Mouse (Mus musculus): ENCODE measurements around the gene Adad2. TPM values are rescaled to one million over a fixed set of nuclear protein-coding genes. Genes with fewer than 3 reads are reported as not detected.
A peak's percentile ranks its signal among the peaks of the same experiment; 100 is the strongest.

The Adad2 gene
- total and polyA plus RNA-seq, 3 experiments = not detected

DNA sequence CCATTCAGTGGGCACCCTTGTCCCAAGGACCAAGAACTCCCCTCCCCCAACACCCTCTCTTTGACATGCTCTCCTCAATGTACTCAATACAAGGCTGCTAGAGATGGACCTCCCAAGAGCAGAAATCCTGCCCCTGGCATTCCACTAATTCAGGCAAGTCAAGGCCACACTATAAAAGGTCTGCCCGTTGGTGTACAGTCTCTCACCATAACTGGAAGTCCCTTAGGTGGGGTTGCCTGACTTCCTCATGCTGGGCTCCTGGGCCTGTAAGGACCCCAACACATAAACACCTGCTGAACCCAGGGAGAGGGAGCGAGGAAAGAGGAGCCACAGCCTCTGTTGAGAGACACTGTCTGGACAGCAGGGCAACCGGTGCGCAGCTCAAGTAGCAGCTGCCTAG is 8.8 kb upstream of the Adad2 start:
- Histone ChIP-seq H3K27ac (ENCODE audit: control insufficient read depth, low read depth, low read length) (no peak overlapping the region; the same call in 1 of the 2 replicates), H3K36me3 (ENCODE audit: control insufficient read depth in 1 of 2, insufficient read depth in 2 of 2, low read length in 2 of 2) (peaks cover 0 to 6% of the 10 kb centered on the region in 2 experiments; a peak in 1 of 4 replicates), H3K27me3 (ENCODE audit: control insufficient read depth in 1 of 2, insufficient read depth in 2 of 2, low read length in 2 of 2) (no peaks in the 10 kb centered on the region), H3K9ac (ENCODE audit: control insufficient read depth, low read depth, low read length, poor library complexity, severe bottlenecking) (peak overlapping the region; percentile 78), H3K79me2 (ENCODE audit: control insufficient read depth, insufficient read depth, low read length, poor library complexity) (peaks cover 16% of the 10 kb centered on the region), H3K4me1 (ENCODE audit: control insufficient read depth in 1 of 2, insufficient read depth in 2 of 2, low read length in 2 of 2) (peaks cover 2 to 18% of the 10 kb centered on the region in 2 experiments; a peak in 3 of 4 replicates), H3K4me3 (ENCODE audit: control insufficient read depth in 1 of 2, insufficient read depth in 1 of 2, low read depth in 2 of 2, low read length in 2 of 2) (peak overlapping the region; percentile 83 to 84), H3K9me3 (replicated peaks; ENCODE audit: insufficient read depth, low read length) (no peaks in the 10 kb centered on the region)
- TF ChIP-seq USF1 (IDR thresholded peaks at IDR 0.05; ENCODE audit: low read depth, low read length) (no peak), CTCF (IDR thresholded peaks at IDR 0.05 in 2 of 3, conservative IDR thresholded peaks at IDR 0.05 in 1 of 3; ENCODE audit: control insufficient read depth in 1 of 3, insufficient read depth in 1 of 3, low read depth in 2 of 3, low read length in 3 of 3, poor library complexity in 1 of 3, severe bottlenecking in 1 of 3) (no peak), USF2 (IDR thresholded peaks at IDR 0.05; ENCODE audit: borderline replicate concordance in 1 of 2, insufficient read depth in 1 of 2, low read depth in 1 of 2, low read length in 2 of 2) (no peak), ZNF384 (IDR thresholded peaks at IDR 0.05; ENCODE audit: low read depth, low read length) (no peak), GABPA (IDR thresholded peaks at IDR 0.05; ENCODE audit: low read depth, low read length) (no peak), MAX (IDR thresholded peaks at IDR 0.05; ENCODE audit: low read length) (no peak), KAT2A (conservative IDR thresholded peaks at IDR 0.05; ENCODE audit: low read depth, low read length) (no peak)
- DNase-seq (ENCODE audit: low read depth, low spot score) = peak; percentile 21

DNA sequence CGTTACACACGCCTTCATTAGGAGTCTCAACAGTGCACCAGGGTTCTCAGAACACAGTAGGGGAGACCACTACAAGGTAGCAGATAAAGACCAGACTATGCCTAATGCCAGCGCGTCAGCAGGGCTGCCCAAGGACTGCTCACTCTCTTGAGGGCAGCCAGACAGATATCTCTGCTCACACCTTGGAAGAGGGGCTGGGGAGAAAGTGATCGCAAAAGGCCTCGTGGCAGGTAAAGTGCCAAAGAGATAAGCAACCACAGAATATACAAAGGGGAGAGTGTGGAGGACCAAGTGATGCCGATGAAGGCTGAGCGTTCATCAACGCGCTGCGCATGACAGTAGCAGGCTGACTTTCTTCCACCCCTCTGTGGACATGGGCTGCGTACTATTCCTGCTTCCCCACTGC is 8.1 kb upstream of the Adad2 start:
- H3K4me3 ChIP-seq (ENCODE audit: control insufficient read depth in 1 of 2, insufficient read depth in 1 of 2, low read depth in 2 of 2, low read length in 2 of 2) = peak overlapping the region; percentile 83 to 84
- H3K9ac ChIP-seq (ENCODE audit: control insufficient read depth, low read depth, low read length, poor library complexity, severe bottlenecking) = peak overlapping the region; percentile 78
- peaks cover 16% of the 10 kb centered on the region for H3K79me2 ChIP-seq (ENCODE audit: control insufficient read depth, insufficient read depth, low read length, poor library complexity)
- peak overlapping the region; percentile 76 for H3K27ac ChIP-seq (ENCODE audit: control insufficient read depth, low read depth, low read length)
- H3K4me1 ChIP-seq (ENCODE audit: control insufficient read depth in 1 of 2, insufficient read depth in 2 of 2, low read length in 2 of 2) = peaks cover 2 to 18% of the 10 kb centered on the region in 2 experiments; a peak in 3 of 4 replicates
- H3K27me3 ChIP-seq (ENCODE audit: control insufficient read depth in 1 of 2, insufficient read depth in 2 of 2, low read length in 2 of 2) = no peaks in the 10 kb centered on the region
- H3K9me3 ChIP-seq (replicated peaks; ENCODE audit: insufficient read depth, low read length) = no peaks in the 10 kb centered on the region
- peak; percentile 65 for DNase-seq (ENCODE audit: low read depth, low spot score)
- peaks cover 0 to 6% of the 10 kb centered on the region in 2 experiments; a peak in 1 of 4 replicates for H3K36me3 ChIP-seq (ENCODE audit: control insufficient read depth in 1 of 2, insufficient read depth in 2 of 2, low read length in 2 of 2)
- TF ChIP-seq ETS1 (IDR thresholded peaks at IDR 0.05; ENCODE audit: low read depth, low read length) (no peak), TCF12 (IDR thresholded peaks at IDR 0.05; ENCODE audit: low read depth, low read length) (peak; percentile 41; the same call in 1 of the 2 replicates), RCOR1 (IDR thresholded peaks at IDR 0.05; ENCODE audit: low read depth, low read length) (no peak), GATA1 (IDR thresholded peaks at IDR 0.05; ENCODE audit: low read depth, low read length) (peak; percentile 60), USF1 (IDR thresholded peaks at IDR 0.05; ENCODE audit: low read depth, low read length) (no peak), SIN3A (IDR thresholded peaks at IDR 0.05; ENCODE audit: low read length) (no peak), MEF2A (IDR thresholded peaks at IDR 0.05; ENCODE audit: extremely low read depth, insufficient replicate concordance, low read depth, low read length, poor library complexity, severe bottlenecking) (no peak), ZMIZ1 (IDR thresholded peaks at IDR 0.05; ENCODE audit: low read depth, low read length) (no peak), MXI1 (IDR thresholded peaks at IDR 0.05; ENCODE audit: low read depth, low read length) (no peak), GABPA (IDR thresholded peaks at IDR 0.05; ENCODE audit: low read depth, low read length) (no peak), HCFC1 (IDR thresholded peaks at IDR 0.05; ENCODE audit: low read depth, low read length) (no peak), EP300 (IDR thresholded peaks at IDR 0.05; ENCODE audit: low read depth in 1 of 2, low read length in 2 of 2) (peak in 1 of 2 experiments; percentile 43; a peak in 1 of 4 replicates), KAT2A (conservative IDR thresholded peaks at IDR 0.05; ENCODE audit: low read depth, low read length) (no peak), MYC (IDR thresholded peaks at IDR 0.05; ENCODE audit: low read depth, low read length) (no peak), ZC3H11A (IDR thresholded peaks at IDR 0.05; ENCODE audit: low read depth, low read length) (no peak), USF2 (IDR thresholded peaks at IDR 0.05; ENCODE audit: borderline replicate concordance in 1 of 2, insufficient read depth in 1 of 2, low read depth in 1 of 2, low read length in 2 of 2) (no peak), E2F4 (IDR thresholded peaks at IDR 0.05; ENCODE audit: borderline replicate concordance, low read depth, low read length) (no peak), MAFK (IDR thresholded peaks at IDR 0.05; ENCODE audit: borderline replicate concordance, low read depth, low read length) (no peak), MAZ (IDR thresholded peaks at IDR 0.05; ENCODE audit: low read depth, low read length) (no peak), RAD21 (IDR thresholded peaks at IDR 0.05; ENCODE audit: low read depth, low read length) (no peak), CTCF (IDR thresholded peaks at IDR 0.05 in 2 of 3, conservative IDR thresholded peaks at IDR 0.05 in 1 of 3; ENCODE audit: control insufficient read depth in 1 of 3, insufficient read depth in 1 of 3, low read depth in 2 of 3, low read length in 3 of 3, poor library complexity in 1 of 3, severe bottlenecking in 1 of 3) (no peak), TBP (IDR thresholded peaks at IDR 0.05; ENCODE audit: low read depth, low read length) (0 out of 2 replicates have a peak, but pooled peaks have one; percentile 12), JUND (IDR thresholded peaks at IDR 0.05; ENCODE audit: low read depth, low read length) (no peak), BHLHE40 (IDR thresholded peaks at IDR 0.05; ENCODE audit: borderline replicate concordance, low read depth, low read length) (no peak), POLR2A (IDR thresholded peaks at IDR 0.05; ENCODE audit: control insufficient read depth in 1 of 2, insufficient read depth in 1 of 2, low read depth in 1 of 2, low read length in 2 of 2, poor library complexity in 1 of 2) (no peak), CHD1 (IDR thresholded peaks at IDR 0.05; ENCODE audit: low read depth, low read length) (no peak), MYB (IDR thresholded peaks at IDR 0.05; ENCODE audit: low read depth, low read length) (no peak), ELF1 (IDR thresholded peaks at IDR 0.05; ENCODE audit: low read depth, low read length) (no peak)

Measured in MEL (cell line).